Mouse (Mus musculus): ENCODE measurements at regions not wholly inside any gene's neighbourhood (a gene's known extent, or its start where the extent isn't known, plus 50 kb on each side); places are given as distances from the start of the nearest gene placed in this dataset.

GRCm38 (mm10) chr6:140938025-140938424 lies 208.9 kb downstream of the Gm11077 start:
- DNase-seq: no peak

GRCm38 (mm10) chr6:140946720-140947119 lies 217.6 kb downstream of the Gm11077 start:
- DNase-seq: no peak

- DNase-seq: no peak
Measured at GRCm38 (mm10) chr6:140950483-140950882, 221.4 kb downstream of the Gm11077 start.

GRCm38 (mm10) chr6:140953256-140953655 lies 224.2 kb downstream of the Gm11077 start:
- no peak for DNase-seq

GRCm38 (mm10) chr6:140953721-140954120 lies 224.6 kb downstream of the Gm11077 start:
- DNase-seq: peak; percentile 19

- DNase-seq: no peak
Measured at GRCm38 (mm10) chr6:140955751-140956521, 226.9 kb downstream of the Gm11077 start.

GRCm38 (mm10) chr6:140956522-140956863 lies 227.4 kb downstream of the Gm11077 start:
- no peak for DNase-seq

- peak; percentile 49 for DNase-seq
Measured at GRCm38 (mm10) chr6:140961987-140962386, 232.9 kb downstream of the Gm11077 start.

- DNase-seq: peak; percentile 42
Measured at GRCm38 (mm10) chr6:140962563-140962962, 233.5 kb downstream of the Gm11077 start.

- no peak for DNase-seq
Measured at GRCm38 (mm10) chr6:140973732-140974131, 244.6 kb downstream of the Gm11077 start.

GRCm38 (mm10) chr6:140976989-140977388 lies 247.9 kb downstream of the Gm11077 start:
- no peak for DNase-seq

GRCm38 (mm10) chr6:140983610-140984009 lies 254.5 kb downstream of the Gm11077 start:
- no peak for DNase-seq

GRCm38 (mm10) chr6:140984249-140984648 lies 255.2 kb downstream of the Gm11077 start:
- no peak for DNase-seq

- DNase-seq: peak; percentile 82
Measured at GRCm38 (mm10) chr6:140993643-140994580, 255.2 kb upstream of the Pde3a start.

GRCm38 (mm10) chr6:140995340-140996135 lies 253.5 kb upstream of the Pde3a start:
- peak; percentile 18 for DNase-seq

- DNase-seq: no peak
Measured at GRCm38 (mm10) chr6:140998069-140998468, 251.0 kb upstream of the Pde3a start.

- no peak for DNase-seq
Measured at GRCm38 (mm10) chr6:141000552-141000951, 248.5 kb upstream of the Pde3a start.

GRCm38 (mm10) chr6:141001306-141001705 lies 247.8 kb upstream of the Pde3a start:
- DNase-seq: no peak

GRCm38 (mm10) chr6:141015055-141015681 lies 233.9 kb upstream of the Pde3a start:
- no peak for DNase-seq

GRCm38 (mm10) chr6:141023501-141023900 lies 225.6 kb upstream of the Pde3a start:
- DNase-seq: no peak

- DNase-seq: no peak
Measured at GRCm38 (mm10) chr6:141027353-141027752, 221.7 kb upstream of the Pde3a start.

GRCm38 (mm10) chr6:141027787-141028186 lies 221.3 kb upstream of the Pde3a start:
- no peak for DNase-seq

GRCm38 (mm10) chr6:141034824-141035223 lies 214.2 kb upstream of the Pde3a start:
- no peak for DNase-seq

Data from cerebellum, adult 9-11 months (tissue).